ENCODE assay signal across 7 mouse cellular contexts in the genomic region with DNA sequence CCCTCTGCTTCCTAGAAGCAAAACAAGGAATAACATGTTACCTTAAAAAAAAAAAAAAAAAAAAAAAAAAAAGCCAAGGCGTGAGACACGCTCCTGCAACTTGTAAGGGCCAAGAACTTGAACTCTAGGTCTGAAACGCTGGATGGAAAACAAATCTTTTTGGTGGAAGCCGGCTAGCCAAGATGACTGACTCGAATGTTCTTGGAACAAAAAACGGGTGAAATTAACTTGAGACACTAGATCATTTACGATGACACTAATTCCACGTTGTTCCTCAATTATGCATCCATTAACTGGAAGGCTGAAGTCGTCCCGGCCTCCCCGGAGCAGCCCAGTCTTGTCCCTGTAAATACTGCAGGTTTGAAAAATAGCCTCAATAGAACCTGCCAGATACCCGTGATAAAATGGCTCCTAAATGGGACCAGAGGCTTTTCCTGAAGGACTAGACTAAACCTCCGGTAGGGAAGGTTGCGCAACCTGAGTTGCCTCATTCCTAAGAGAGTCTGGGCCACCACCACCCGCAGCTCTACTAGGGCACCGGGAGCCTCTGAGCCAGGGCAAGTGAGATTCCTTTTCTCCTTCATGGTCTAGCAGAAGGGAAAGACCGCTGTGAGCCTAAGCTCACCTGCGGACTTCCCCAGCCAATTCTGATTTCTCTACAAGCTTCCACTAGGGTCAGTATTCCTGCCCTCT. TPM values are rescaled to one million over a fixed set of nuclear protein-coding genes. Genes with fewer than 3 reads are reported as not detected.
DNase-seq lines count a peak whose midpoint lies in the region; ATAC-seq and TF ChIP-seq lines count a peak whose summit lies in the region.

No protein-coding gene starts in this region.

- H3K9ac ChIP-seq in midbrain, postnatal 0 days (replicated peaks; ENCODE audit: low read length, poor library complexity, severe bottlenecking), result no peak overlapping the region
- H3K9ac ChIP-seq in heart, embryonic 11.5 days (ENCODE audit: low read depth, low read length), result no peak overlapping the region
- no peak overlapping the region for H3K9ac ChIP-seq in limb, embryonic 14.5 days (ENCODE audit: low read depth, low read length, severe bottlenecking)
- no peak overlapping the region for H3K9ac ChIP-seq in stomach, embryonic 16.5 days (ENCODE audit: low read length)

- TF ChIP-seq CTCF in midbrain, postnatal 0 days (IDR thresholded peaks at IDR 0.05), result no peak

- H3K4me3 ChIP-seq in midbrain, embryonic 10.5 days, result peak overlapping the region; percentile 57; the same call in 1 of the 2 replicates
- H3K4me3 ChIP-seq in midbrain, postnatal 0 days (ENCODE audit: low read depth, low read length), result no peak overlapping the region
- H3K4me3 ChIP-seq in heart, embryonic 11.5 days (ENCODE audit: low read depth, low read length), result peak overlapping the region; percentile 63
- H3K4me3 ChIP-seq in limb, embryonic 14.5 days (replicated peaks; ENCODE audit: low read length), result peak overlapping the region; percentile 47
- peak overlapping the region; percentile 48 for H3K4me3 ChIP-seq in stomach, embryonic 16.5 days (replicated peaks; ENCODE audit: low read length)

- TF ChIP-seq POLR2A in limb, embryonic 14.5 days (IDR thresholded peaks at IDR 0.05; ENCODE audit: borderline replicate concordance, extremely low read depth, insufficient read depth, insufficient read length), result no peak

- no peaks in the 10 kb centered on the region for H3K9me3 ChIP-seq in midbrain, embryonic 10.5 days (replicated peaks)
- H3K9me3 ChIP-seq in midbrain, postnatal 0 days (ENCODE audit: low read length), result no peaks in the 10 kb centered on the region
- H3K9me3 ChIP-seq in heart, embryonic 11.5 days (replicated peaks; ENCODE audit: control insufficient read depth, low read length), result no peaks in the 10 kb centered on the region
- no peaks in the 10 kb centered on the region for H3K9me3 ChIP-seq in limb, embryonic 14.5 days (ENCODE audit: control insufficient read depth, low read length)
- no peaks in the 10 kb centered on the region for H3K9me3 ChIP-seq in stomach, embryonic 16.5 days (replicated peaks; ENCODE audit: control insufficient read depth, low read length)

- 3% methylated on average over 18 of the region's 18 CpGs for WGBS in midbrain, embryonic 10.5 days
- WGBS in midbrain, postnatal 0 days, result 2% methylated on average over 18 of the region's 18 CpGs
- WGBS in heart, embryonic 11.5 days (ENCODE audit: insufficient replicate concordance), result 3% methylated on average over 18 of the region's 18 CpGs
- 3% methylated on average over 18 of the region's 18 CpGs for WGBS in limb, embryonic 14.5 days
- whole genome bisulfite sequencing in stomach, embryonic 16.5 days, result 2% methylated on average over 18 of the region's 18 CpGs

- H3K4me1 ChIP-seq in midbrain, embryonic 10.5 days, result peaks cover 21% of the 10 kb centered on the region
- H3K4me1 ChIP-seq in midbrain, postnatal 0 days (ENCODE audit: insufficient read depth, low read length), result peaks cover 3% of the 10 kb centered on the region; the same call in 1 of the 2 replicates
- 0 out of 2 replicates have a peak, but pooled peaks cover 2% of the 10 kb centered on the region for H3K4me1 ChIP-seq in heart, embryonic 11.5 days (ENCODE audit: control insufficient read depth, insufficient read depth, low read length)
- peaks cover 12% of the 10 kb centered on the region; the same call in 1 of the 2 replicates for H3K4me1 ChIP-seq in limb, embryonic 14.5 days (ENCODE audit: control insufficient read depth, insufficient read depth, low read length)
- H3K4me1 ChIP-seq in stomach, embryonic 16.5 days (ENCODE audit: control insufficient read depth, insufficient read depth, low read length), result peaks cover 17% of the 10 kb centered on the region

- no peak for ATAC-seq in midbrain, postnatal 0 days (ENCODE audit: low FRiP score)
- ATAC-seq in heart, embryonic 11.5 days (replicated peaks; ENCODE audit: insufficient number of reproducible peaks, low FRiP score, low TSS enrichment), result no peak
- no peak for ATAC-seq in limb, embryonic 14.5 days (ENCODE audit: low FRiP score, low read depth)
- no peak for ATAC-seq in stomach, embryonic 16.5 days (ENCODE audit: insufficient read depth, low FRiP score)

- no peak overlapping the region for H3K27ac ChIP-seq in midbrain, embryonic 10.5 days (replicated peaks)
- H3K27ac ChIP-seq in midbrain, postnatal 0 days (ENCODE audit: low read depth, low read length), result no peak overlapping the region
- H3K27ac ChIP-seq in heart, embryonic 11.5 days (ENCODE audit: low read depth, low read length), result no peak overlapping the region
- H3K27ac ChIP-seq in limb, embryonic 14.5 days (replicated peaks; ENCODE audit: low read depth, low read length), result no peak overlapping the region
- no peak overlapping the region for H3K27ac ChIP-seq in stomach, embryonic 16.5 days (ENCODE audit: low read length)

- H3K4me2 ChIP-seq in midbrain, postnatal 0 days (ENCODE audit: low read depth, low read length, poor library complexity, severe bottlenecking), result no peak overlapping the region
- peak overlapping the region; percentile 91 for H3K4me2 ChIP-seq in heart, embryonic 11.5 days
- peak overlapping the region; percentile 79; the same call in 1 of the 2 replicates for H3K4me2 ChIP-seq in limb, embryonic 14.5 days (replicated peaks; ENCODE audit: low read depth, low read length, severe bottlenecking)
- peak overlapping the region; percentile 83 for H3K4me2 ChIP-seq in stomach, embryonic 16.5 days (ENCODE audit: low read depth, low read length)

- peaks cover 88% of the 10 kb centered on the region for H3K27me3 ChIP-seq in midbrain, embryonic 10.5 days (ENCODE audit: low read depth, poor library complexity, severe bottlenecking)
- H3K27me3 ChIP-seq in midbrain, postnatal 0 days (ENCODE audit: insufficient read depth, low read length), result peaks cover 59% of the 10 kb centered on the region
- peaks cover 51% of the 10 kb centered on the region for H3K27me3 ChIP-seq in heart, embryonic 11.5 days (ENCODE audit: control insufficient read depth, insufficient read depth, low read length)
- peaks cover 72% of the 10 kb centered on the region for H3K27me3 ChIP-seq in limb, embryonic 14.5 days (ENCODE audit: control insufficient read depth, insufficient read depth, low read length)
- peaks cover 58% of the 10 kb centered on the region for H3K27me3 ChIP-seq in stomach, embryonic 16.5 days (ENCODE audit: control insufficient read depth, insufficient read depth, low read length)

- DNase-seq in midbrain, embryonic 10.5 days (ENCODE audit: low spot score), result no peak
- DNase-seq in midbrain, postnatal 0 days (ENCODE audit: low spot score), result no peak
- no peak for DNase-seq in limb, embryonic 14.5 days (ENCODE audit: low spot score)
- no peak for DNase-seq in right cerebral cortex, postnatal 25 days
- DNase-seq in left cerebral cortex, adult 18-20 months (ENCODE audit: low spot score in 2 of 2), result no peak

- no peaks in the 10 kb centered on the region for H3K36me3 ChIP-seq in midbrain, embryonic 10.5 days
- no peaks in the 10 kb centered on the region for H3K36me3 ChIP-seq in midbrain, postnatal 0 days (ENCODE audit: insufficient read depth, low read length)
- no peaks in the 10 kb centered on the region for H3K36me3 ChIP-seq in heart, embryonic 11.5 days (ENCODE audit: control insufficient read depth, insufficient read depth, low read length)
- H3K36me3 ChIP-seq in limb, embryonic 14.5 days (ENCODE audit: control insufficient read depth, insufficient read depth, low read length), result no peaks in the 10 kb centered on the region
- no peaks in the 10 kb centered on the region for H3K36me3 ChIP-seq in stomach, embryonic 16.5 days (ENCODE audit: control insufficient read depth, insufficient read depth, low read length)

RNA-seq across cellular contexts. Expression of a gene that starts 1.0 kb away (rescaled TPM):
- 10.5 and 11.1 TPM in 2 replicates for polyA plus RNA-seq in midbrain, embryonic 10.5 days (2016; fragmentation: Nextera tagmentation; extraction: Ambion mirVana)
- 15.2 and 16.8 TPM in 2 replicates for total RNA-seq in midbrain, postnatal 0 days (2014; rRNA removed)
- 9.0 and 9.7 TPM in 2 replicates for polyA plus RNA-seq in midbrain, postnatal 0 days (2015; fragmentation: Nextera tagmentation; extraction: Ambion mirVana)
- polyA plus RNA-seq in heart, embryonic 11.5 days (2014; fragmentation: Nextera tagmentation; extraction: Ambion mirVana), result 20.4 and 23.1 TPM in 2 replicates
- polyA plus RNA-seq in limb, embryonic 14.5 days (2012; rRNA removed), result 6.3 and 6.4 TPM in 2 replicates
- polyA plus RNA-seq in limb, embryonic 14.5 days (2014; fragmentation: Nextera tagmentation; extraction: Ambion mirVana), result 10.0 and 12.3 TPM in 2 replicates
- 8.7 and 9.9 TPM in 2 replicates for polyA plus RNA-seq in stomach, embryonic 16.5 days (2015; fragmentation: Nextera tagmentation; extraction: Ambion mirVana)
- 10 to 100 TPM; 32.8 to 35.4 TPM for total RNA-seq in left cerebral cortex, adult 18-20 months (2021)
